Mouse (Mus musculus): ENCODE data around the gene Vmn1r183. TPM values are rescaled to one million over a fixed set of nuclear protein-coding genes. Genes with fewer than 3 reads are reported as not detected.
A peak's percentile ranks its signal among the peaks of the same experiment; 100 is the strongest.

Gene Vmn1r183
- polyA plus RNA-seq, 1 experiment: not detected

GRCm38 (mm10) chr7:24104403-24104802, 51.3 kb downstream of the Vmn1r183 start:
- no peak for TF ChIP-seq CTCF (IDR thresholded peaks at IDR 0.05; ENCODE audit: extremely low read depth, insufficient read depth, insufficient read length, insufficient replicate concordance)
- no peak for TF ChIP-seq POLR2A (IDR thresholded peaks at IDR 0.05; ENCODE audit: low read depth, low read length)
- Histone ChIP-seq H3K27ac (ENCODE audit: insufficient read depth, low read length) (no peak overlapping the region), H3K27me3 (ENCODE audit: control insufficient read depth, insufficient read depth, low read length) (no peaks in the 10 kb centered on the region), H3K36me3 (ENCODE audit: control insufficient read depth, insufficient read depth, low read length) (peaks cover 68% of the 10 kb centered on the region), H3K4me3 (ENCODE audit: extremely low read depth, insufficient read depth, insufficient read length) (no peak overlapping the region), H3K4me1 (ENCODE audit: control insufficient read depth, insufficient read depth, insufficient read length) (no peaks in the 10 kb centered on the region)
- no peak for DNase-seq (ENCODE audit: low read depth in 1 of 2, low spot score in 2 of 2)
- 94% methylated on average over 9 of the region's 9 CpGs for WGBS

GRCm38 (mm10) chr7:24105144-24105703, 52.2 kb downstream of the Vmn1r183 start:
- no peak for DNase-seq (ENCODE audit: low read depth in 1 of 2, low spot score in 2 of 2)
- 94% methylated on average over 18 of the region's 18 CpGs for WGBS
- H3K27ac ChIP-seq (ENCODE audit: insufficient read depth, low read length): no peak overlapping the region
- H3K27me3 ChIP-seq (ENCODE audit: control insufficient read depth, insufficient read depth, low read length): no peaks in the 10 kb centered on the region
- H3K36me3 ChIP-seq (ENCODE audit: control insufficient read depth, insufficient read depth, low read length): peaks cover 65% of the 10 kb centered on the region
- no peak overlapping the region for H3K4me3 ChIP-seq (ENCODE audit: extremely low read depth, insufficient read depth, insufficient read length)
- H3K4me1 ChIP-seq (ENCODE audit: control insufficient read depth, insufficient read depth, insufficient read length): no peaks in the 10 kb centered on the region
- no peak for TF ChIP-seq POLR2A (IDR thresholded peaks at IDR 0.05; ENCODE audit: low read depth, low read length)
- TF ChIP-seq CTCF (IDR thresholded peaks at IDR 0.05; ENCODE audit: extremely low read depth, insufficient read depth, insufficient read length, insufficient replicate concordance): no peak

- DNase-seq (ENCODE audit: low read depth in 1 of 2, low spot score in 2 of 2): no peak
- Histone ChIP-seq H3K4me1 (ENCODE audit: control insufficient read depth, insufficient read depth, insufficient read length) (no peaks in the 10 kb centered on the region), H3K27me3 (ENCODE audit: control insufficient read depth, insufficient read depth, low read length) (no peaks in the 10 kb centered on the region), H3K27ac (ENCODE audit: insufficient read depth, low read length) (no peak overlapping the region), H3K36me3 (ENCODE audit: control insufficient read depth, insufficient read depth, low read length) (peaks cover 13% of the 10 kb centered on the region), H3K4me3 (ENCODE audit: extremely low read depth, insufficient read depth, insufficient read length) (no peak overlapping the region)
- TF ChIP-seq CTCF (IDR thresholded peaks at IDR 0.05; ENCODE audit: extremely low read depth, insufficient read depth, insufficient read length, insufficient replicate concordance) (no peak), POLR2A (IDR thresholded peaks at IDR 0.05; ENCODE audit: low read depth, low read length) (no peak)
- WGBS: 95% methylated on average over 7 of the region's 7 CpGs
Measured at GRCm38 (mm10) chr7:24110839-24111238, 57.8 kb downstream of the Vmn1r183 start.

DNA sequence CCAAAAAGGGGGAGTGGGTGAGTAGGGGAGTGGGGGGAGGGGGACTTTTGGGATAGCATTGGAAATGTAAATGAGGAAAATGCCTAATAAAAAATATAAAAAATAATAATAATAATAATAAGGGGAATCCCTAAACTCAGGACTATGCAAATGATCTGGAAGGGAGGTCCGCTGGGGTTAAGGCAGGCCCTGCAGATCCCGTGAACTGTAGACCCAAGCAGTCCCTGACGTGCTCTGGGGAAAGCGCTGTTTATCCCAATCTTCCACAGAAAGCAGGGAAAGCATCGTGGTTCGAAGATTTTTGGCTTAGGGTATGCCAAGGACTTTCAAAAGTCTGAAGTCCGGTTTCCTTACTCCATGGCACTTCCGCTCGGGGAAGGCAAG, 58.7 kb downstream of the Vmn1r183 start:
- peaks cover 5% of the 10 kb centered on the region; the same call in 1 of the 2 replicates for H3K36me3 ChIP-seq (ENCODE audit: control insufficient read depth, insufficient read depth, low read length)
- H3K27ac ChIP-seq (ENCODE audit: insufficient read depth, low read length): no peak overlapping the region
- peak overlapping the region; percentile 18; the same call in 1 of the 2 replicates for H3K4me3 ChIP-seq (ENCODE audit: extremely low read depth, insufficient read depth, insufficient read length)
- no peaks in the 10 kb centered on the region for H3K4me1 ChIP-seq (ENCODE audit: control insufficient read depth, insufficient read depth, insufficient read length)
- no peak for TF ChIP-seq POLR2A (IDR thresholded peaks at IDR 0.05; ENCODE audit: low read depth, low read length)
- TF ChIP-seq CTCF (IDR thresholded peaks at IDR 0.05; ENCODE audit: extremely low read depth, insufficient read depth, insufficient read length, insufficient replicate concordance): no peak
- DNase-seq (ENCODE audit: low read depth in 1 of 2, low spot score in 2 of 2): no peak
- no peaks in the 10 kb centered on the region for H3K27me3 ChIP-seq (ENCODE audit: control insufficient read depth, insufficient read depth, low read length)
- 57% methylated on average over 9 of the region's 9 CpGs for WGBS

DNA sequence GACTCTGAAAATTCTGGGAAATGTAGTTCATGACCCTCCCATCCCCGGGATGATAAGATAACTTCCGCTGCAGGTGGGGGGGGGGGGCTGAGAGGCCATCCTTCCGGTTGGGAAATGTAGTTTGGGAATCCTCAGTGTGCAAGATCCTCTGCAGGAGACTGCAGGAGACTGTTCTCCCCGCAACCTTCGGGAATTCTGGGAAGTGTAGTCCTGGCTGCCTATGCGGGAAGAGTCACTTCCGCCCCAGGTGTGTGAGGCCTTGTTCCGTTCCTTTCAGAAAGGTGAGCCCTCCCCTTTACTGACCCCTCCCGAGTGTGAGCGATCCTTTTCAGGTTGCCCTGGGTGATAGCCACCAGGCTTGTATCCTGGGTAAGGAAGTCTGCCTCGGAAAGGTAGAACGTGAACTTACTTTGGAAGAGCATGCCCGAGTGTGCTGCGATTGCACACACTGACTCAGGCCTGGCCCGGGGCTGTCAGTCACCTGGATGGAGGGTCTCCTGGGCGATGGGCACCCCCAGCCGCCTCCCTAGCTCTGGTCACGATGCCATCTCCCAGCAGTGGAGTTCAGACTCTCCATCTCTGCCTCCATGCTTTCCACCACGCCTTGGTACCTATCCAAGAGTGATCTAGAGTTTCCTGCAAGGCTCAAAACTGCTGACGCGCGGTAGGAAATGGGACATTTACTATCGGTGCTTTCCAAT, 59.3 kb downstream of the Vmn1r183 start, which contains the start of gene Zfp112:
Zfp112 (plus strand) TSS at position 159 of the 701 bp plus-strand sequence.
- Histone ChIP-seq H3K27me3 (ENCODE audit: control insufficient read depth, insufficient read depth, low read length) (no peaks in the 10 kb centered on the region), H3K36me3 (ENCODE audit: control insufficient read depth, insufficient read depth, low read length) (peaks cover 4% of the 10 kb centered on the region; the same call in 1 of the 2 replicates), H3K4me3 (ENCODE audit: extremely low read depth, insufficient read depth, insufficient read length) (peak within 1 kb of the TSS; percentile 37; the same call in 1 of the 2 replicates), H3K4me1 (ENCODE audit: control insufficient read depth, insufficient read depth, insufficient read length) (no peaks in the 10 kb centered on the region), H3K27ac (ENCODE audit: insufficient read depth, low read length) (no peak within 1 kb of the TSS)
- DNase-seq (ENCODE audit: low read depth in 1 of 2, low spot score in 2 of 2): no peak
- TF ChIP-seq POLR2A (IDR thresholded peaks at IDR 0.05; ENCODE audit: low read depth, low read length) (no peak), CTCF (IDR thresholded peaks at IDR 0.05; ENCODE audit: extremely low read depth, insufficient read depth, insufficient read length, insufficient replicate concordance) (no peak)
- 21% methylated on average over 23 of the region's 23 CpGs for WGBS

GRCm38 (mm10) chr7:24113001-24113400, 59.9 kb downstream of the Vmn1r183 start:
- DNase-seq (ENCODE audit: low read depth in 1 of 2, low spot score in 2 of 2): no peak
- H3K27me3 ChIP-seq (ENCODE audit: control insufficient read depth, insufficient read depth, low read length): no peaks in the 10 kb centered on the region
- no peak overlapping the region for H3K27ac ChIP-seq (ENCODE audit: insufficient read depth, low read length)
- H3K36me3 ChIP-seq (ENCODE audit: control insufficient read depth, insufficient read depth, low read length): no peaks in the 10 kb centered on the region
- peak overlapping the region; percentile 37; the same call in 1 of the 2 replicates for H3K4me3 ChIP-seq (ENCODE audit: extremely low read depth, insufficient read depth, insufficient read length)
- no peaks in the 10 kb centered on the region for H3K4me1 ChIP-seq (ENCODE audit: control insufficient read depth, insufficient read depth, insufficient read length)
- TF ChIP-seq CTCF (IDR thresholded peaks at IDR 0.05; ENCODE audit: extremely low read depth, insufficient read depth, insufficient read length, insufficient replicate concordance) (no peak), POLR2A (IDR thresholded peaks at IDR 0.05; ENCODE audit: low read depth, low read length) (no peak)
- WGBS: 35% methylated on average over 12 of the region's 12 CpGs

Other genes starting within 250 kb of the Vmn1r183 start
- gene Vmn1r175, start 242.6 kb upstream of the Vmn1r183 start, polyA plus RNA-seq (2012; rRNA removed): not detected in 2 replicates
- gene Vmn1r176, start 215.9 kb upstream of the Vmn1r183 start, polyA plus RNA-seq (2012; rRNA removed): not detected in 2 replicates
- not detected in 2 replicates for gene Vmn1r177, start 186.8 kb upstream of the Vmn1r183 start, polyA plus RNA-seq (2012; rRNA removed)
- gene Vmn1r178, start 161.2 kb upstream of the Vmn1r183 start, polyA plus RNA-seq (2012; rRNA removed): not detected in 2 replicates
- gene Vmn1r179, start 126.3 kb upstream of the Vmn1r183 start, polyA plus RNA-seq (2012; rRNA removed): not detected in 2 replicates
- not detected in 2 replicates for gene Vmn1r180, start 102.6 kb upstream of the Vmn1r183 start, polyA plus RNA-seq (2012; rRNA removed)
- gene Vmn1r181, start 78.6 kb upstream of the Vmn1r183 start, polyA plus RNA-seq (2012; rRNA removed): not detected in 2 replicates
- not detected in 2 replicates for gene V1rd19, start 51.6 kb upstream of the Vmn1r183 start, polyA plus RNA-seq (2012; rRNA removed)
- gene Zfp180, start 28.7 kb downstream of the Vmn1r183 start, polyA plus RNA-seq (2012; rRNA removed): 9.7 and 11.0 TPM in 2 replicates
- 0.25 and 0.45 TPM in 2 replicates for gene Zfp112, start 59.1 kb downstream of the Vmn1r183 start, polyA plus RNA-seq (2012; rRNA removed)
- 2.5 and 6.0 TPM in 2 replicates for gene Zfp235, start 80.9 kb downstream of the Vmn1r183 start, polyA plus RNA-seq (2012; rRNA removed)
- gene Zfp114, start 121.8 kb downstream of the Vmn1r183 start, polyA plus RNA-seq (2012; rRNA removed): 0.07 and 0.13 TPM in 2 replicates
- gene Zfp111, start 158.2 kb downstream of the Vmn1r183 start, polyA plus RNA-seq (2012; rRNA removed): 0.42 and 0.56 TPM in 2 replicates
- gene Zfp109, start 184.3 kb downstream of the Vmn1r183 start, polyA plus RNA-seq (2012; rRNA removed): 0.48 and 0.65 TPM in 2 replicates
- 0.16 TPM in 2 replicates for gene Zfp108, start 201.5 kb downstream of the Vmn1r183 start, polyA plus RNA-seq (2012; rRNA removed)
- gene Zfp93, start 217.2 kb downstream of the Vmn1r183 start, polyA plus RNA-seq (2012; rRNA removed): 0.18 and 0.49 TPM in 2 replicates
- 3.1 and 4.7 TPM in 2 replicates for gene Zfp61, start 248.0 kb downstream of the Vmn1r183 start, polyA plus RNA-seq (2012; rRNA removed)

Measured in spleen, adult 2 months (tissue).